Mouse (Mus musculus) left cerebral cortex, postnatal 4 days (tissue): ENCODE results near the gene Acbd7. TPM values are rescaled to one million over a fixed set of nuclear protein-coding genes. Genes with fewer than 3 reads are reported as not detected.

ENCODE experiments used
- DNase-seq: peaks from one replicate; pipeline ENCODE4 v3.0.0-alpha.2; 2022
- intact Hi-C: fragments of 180-260 bp; cut with DNase I; formaldehyde crosslinking; loops from one replicate; pipeline ENCODE4 v1.15.1; 2025
- total RNA-seq, 2 experiments: library from RNA; stranded (reverse); gene quantifications; 2 replicates each; pipeline ENCODE4 v1.2.3; 2021

Acbd7 gene
- 1 to 10 TPM in 1 of 2 experiments, under 1 TPM in 1; 0.82 to 1.0 TPM for total RNA-seq

DNA sequence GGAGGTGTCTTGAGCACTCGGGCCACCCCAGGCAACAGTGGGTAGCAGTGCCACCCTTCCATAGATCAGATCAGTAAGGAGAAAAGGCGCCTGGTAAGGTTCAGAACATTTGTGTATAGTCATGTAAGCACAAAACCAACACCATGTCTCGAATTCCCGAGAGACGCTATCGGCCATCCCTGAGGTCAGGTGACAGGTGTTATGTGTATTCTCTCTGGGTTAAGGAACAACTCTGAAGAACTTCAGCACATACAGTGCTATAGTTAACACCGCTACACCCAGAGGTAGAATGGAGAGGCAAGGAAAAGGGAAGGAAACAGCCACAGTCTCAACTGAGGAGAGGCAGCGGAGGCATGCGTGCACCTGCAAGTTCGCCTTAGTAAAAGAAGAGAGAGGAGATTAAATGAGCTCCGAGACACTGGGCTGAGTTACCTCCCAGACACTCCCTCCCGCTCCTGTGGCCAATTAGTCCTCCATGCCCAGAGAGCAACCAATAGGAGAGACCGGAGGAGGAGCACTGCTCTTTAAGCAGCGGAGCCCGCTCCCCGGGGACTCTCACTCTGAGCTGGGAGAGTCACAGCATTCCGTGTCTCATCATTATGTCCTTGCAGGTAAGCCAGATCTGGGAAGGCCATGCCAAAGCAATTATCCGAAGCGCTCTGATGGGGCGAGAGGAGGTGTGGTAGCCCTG, at the start of gene Acbd7:
Gene Acbd7, plus strand, starts transcription at position 558 of the 691 bp plus-strand sequence.
- intact Hi-C loops = no loop called here
- DNase-seq = peak; percentile 63

DNA sequence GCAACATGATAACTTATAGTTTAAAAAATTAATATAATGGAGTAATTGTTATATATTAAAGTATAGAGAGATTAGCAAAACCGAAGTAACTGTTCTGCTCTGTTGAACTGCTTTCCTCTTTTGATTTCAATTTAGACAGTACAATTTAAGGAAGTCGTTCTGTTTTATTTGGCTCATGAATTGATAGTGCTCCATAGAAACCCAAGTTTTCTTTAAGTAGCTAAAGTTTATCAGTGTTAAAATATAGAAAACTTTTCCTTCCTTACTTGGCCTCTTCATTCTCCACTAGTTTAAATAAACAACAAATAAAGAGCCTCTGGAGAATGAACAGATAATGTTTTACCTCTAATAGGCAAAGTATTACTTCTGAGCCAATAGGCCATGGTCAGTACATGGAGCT, 49.7 kb upstream of the Acbd7 start:
- no peak for DNase-seq
- intact Hi-C loops = no loop called here

DNA sequence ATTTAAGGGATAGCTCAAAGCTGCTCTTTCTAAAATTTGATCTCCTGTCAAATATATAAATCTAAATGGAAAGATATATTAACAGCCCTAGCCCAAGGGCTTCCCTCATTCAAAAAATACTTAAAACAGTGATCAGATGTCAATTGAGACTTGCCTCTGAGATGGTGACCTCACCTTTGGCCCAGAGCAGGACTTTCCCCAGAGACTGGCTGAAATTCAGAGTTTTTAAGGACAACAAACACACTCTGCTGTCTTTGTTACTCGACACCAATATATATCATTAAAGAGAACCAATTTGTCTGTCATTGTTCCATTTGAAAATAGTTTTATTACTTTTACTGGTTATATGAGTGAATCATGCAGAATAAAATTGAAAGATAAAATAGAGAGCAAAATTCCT, 46.4 kb upstream of the Acbd7 start:
- DNase-seq = no peak
- intact Hi-C loops = no loop called here

DNA sequence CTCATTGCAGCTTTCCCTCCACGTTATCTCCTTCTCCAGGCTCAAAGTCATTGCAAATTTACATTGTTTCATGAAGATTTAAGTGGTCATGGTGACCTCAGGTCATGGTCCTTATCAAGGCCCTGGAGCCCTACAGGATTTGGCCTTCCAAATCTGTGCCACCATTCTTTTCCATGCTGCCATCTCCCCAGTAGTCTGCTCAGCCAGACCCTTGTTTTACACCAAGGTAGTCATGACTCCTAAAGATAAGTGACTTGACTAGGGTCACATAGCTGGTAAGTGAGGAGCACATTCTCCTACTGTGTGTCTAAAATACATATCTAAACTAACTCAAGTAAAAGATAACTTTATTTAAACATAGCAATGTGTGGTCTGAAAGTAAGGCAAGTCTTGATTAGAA, 43.8 kb upstream of the Acbd7 start:
- intact Hi-C loops = no loop called here
- DNase-seq = no peak

DNA sequence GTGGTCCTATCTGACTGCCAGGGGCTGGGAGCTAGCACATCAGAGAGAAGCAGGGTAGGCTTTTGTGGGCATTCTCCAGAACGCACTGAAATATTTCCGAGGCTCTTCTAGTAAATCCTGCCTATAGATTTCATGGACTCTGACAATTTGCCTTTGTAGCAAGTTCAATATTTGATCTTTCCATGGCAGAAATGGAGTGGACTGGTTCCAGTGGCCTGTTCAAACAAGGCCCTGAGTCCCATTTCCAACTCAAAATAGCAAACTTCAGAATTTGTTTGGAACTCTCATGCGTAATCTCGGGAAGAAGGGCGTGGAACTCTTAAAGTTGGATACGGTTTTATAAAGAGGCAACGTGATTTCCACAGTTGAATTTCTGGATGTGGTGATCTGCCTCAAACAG, 40.1 kb upstream of the Acbd7 start:
- no peak for DNase-seq
- intact Hi-C loops = no loop called here

DNA sequence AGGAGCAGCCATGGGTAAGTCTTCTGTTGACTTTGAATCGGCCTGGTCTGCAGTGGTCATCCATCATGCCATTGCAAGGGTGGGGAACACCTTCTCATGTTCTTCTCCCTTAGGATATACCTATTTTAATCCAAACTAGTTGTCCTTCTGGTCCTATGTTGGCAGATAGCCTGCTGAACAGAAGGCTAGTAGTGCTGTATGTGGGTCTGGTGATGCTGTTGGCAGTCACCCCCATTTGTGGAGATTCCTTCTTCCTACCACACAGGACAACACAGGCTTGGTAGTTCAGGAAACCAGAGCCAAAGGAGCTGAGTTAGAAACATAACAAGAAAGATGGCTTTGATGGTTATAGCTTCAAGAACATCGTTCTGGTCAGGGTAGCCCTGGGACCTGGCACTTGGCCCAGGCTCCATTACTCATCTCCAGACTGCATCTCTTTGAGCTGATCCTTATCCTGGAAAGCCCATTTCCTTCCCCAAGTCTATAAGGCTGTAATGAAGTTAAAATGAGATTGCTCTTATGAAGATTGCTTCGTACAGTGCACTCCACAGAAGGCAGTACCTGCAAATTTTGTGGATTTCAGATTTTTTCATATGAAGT, 30.4 kb upstream of the Acbd7 start:
- DNase-seq = peak; percentile 10
- intact Hi-C loops = no loop called here

DNA sequence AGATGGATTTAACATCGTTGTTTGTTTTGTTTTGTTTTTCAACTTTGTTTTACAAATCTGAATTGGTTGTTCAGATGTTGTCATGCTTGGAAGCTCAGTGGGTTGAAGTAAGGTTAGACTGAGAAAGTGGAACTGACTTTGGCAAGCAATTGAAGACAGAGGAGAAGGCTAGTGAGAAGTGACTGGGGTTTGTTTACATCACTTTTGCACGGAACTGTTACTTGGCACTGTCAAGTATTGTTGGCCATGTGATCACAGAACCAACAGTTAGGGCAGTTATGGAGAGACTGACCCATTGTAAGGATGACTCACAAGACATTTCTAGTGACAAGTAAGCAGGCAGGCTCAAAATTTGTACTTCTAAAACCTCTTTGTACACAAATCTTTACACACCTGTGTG, 12.8 kb upstream of the Acbd7 start:
- intact Hi-C loops = no loop called here

DNA sequence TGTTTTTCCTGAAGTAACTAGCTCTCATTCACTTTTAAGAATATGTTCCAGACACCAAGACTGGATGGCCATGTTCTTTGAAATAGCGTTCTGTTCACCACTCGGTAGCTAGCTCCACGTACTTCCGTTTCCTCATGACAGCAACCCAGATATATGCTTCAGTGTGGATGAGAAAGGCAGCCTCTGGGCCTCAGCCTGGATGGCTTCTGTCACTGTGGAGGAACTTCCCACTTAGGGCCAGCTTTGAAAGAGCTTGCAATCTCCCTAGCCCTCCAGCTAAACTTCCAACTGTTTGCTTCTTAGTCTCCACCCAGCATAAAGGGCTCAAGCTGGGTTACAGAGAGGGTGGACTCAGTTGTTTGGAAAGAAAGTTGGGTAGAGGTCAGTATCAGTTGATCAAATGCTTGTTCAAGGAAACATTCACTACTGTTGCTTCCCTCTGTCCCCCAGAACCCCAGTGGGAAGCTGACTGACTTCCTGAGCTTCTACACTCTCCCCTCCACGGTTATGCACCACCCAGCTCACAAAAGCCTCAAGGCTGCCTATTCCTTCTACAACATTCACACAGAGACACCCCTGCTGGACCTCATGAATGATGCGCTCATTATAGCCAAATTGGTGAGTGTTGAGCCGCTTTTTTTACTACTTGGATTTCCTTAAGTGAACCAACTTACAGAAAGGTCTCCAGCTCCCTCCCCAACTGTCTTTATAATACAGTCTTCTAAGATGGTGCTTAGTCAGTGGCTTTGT, 11.4 kb upstream of the Acbd7 start:
- DNase-seq = no peak
- intact Hi-C loops = no loop called here

More for the DNA sequence above, 12.8 kb upstream of the Acbd7 start:
- DNase-seq = no peak

DNA sequence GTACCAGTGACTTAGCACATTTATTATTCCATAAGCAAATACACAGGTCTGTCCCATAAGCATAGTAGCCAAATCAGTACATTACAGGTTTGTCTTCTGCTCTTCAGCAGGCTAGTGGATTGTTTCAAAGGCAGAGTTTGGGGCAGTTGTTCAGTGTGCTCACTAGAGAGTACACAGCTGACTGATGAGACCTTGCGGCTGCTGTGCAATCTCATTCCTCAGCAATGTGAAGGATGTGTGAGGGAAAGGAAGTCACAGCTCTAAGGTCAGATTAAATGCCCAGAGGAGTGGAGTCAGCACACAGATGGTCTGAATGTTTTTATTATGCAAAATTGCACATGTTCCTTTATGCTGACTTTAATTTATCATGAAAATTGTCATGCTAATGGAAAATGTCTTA, 9.4 kb upstream of the Acbd7 start:
- intact Hi-C loops = no loop called here
- DNase-seq = no peak

DNA sequence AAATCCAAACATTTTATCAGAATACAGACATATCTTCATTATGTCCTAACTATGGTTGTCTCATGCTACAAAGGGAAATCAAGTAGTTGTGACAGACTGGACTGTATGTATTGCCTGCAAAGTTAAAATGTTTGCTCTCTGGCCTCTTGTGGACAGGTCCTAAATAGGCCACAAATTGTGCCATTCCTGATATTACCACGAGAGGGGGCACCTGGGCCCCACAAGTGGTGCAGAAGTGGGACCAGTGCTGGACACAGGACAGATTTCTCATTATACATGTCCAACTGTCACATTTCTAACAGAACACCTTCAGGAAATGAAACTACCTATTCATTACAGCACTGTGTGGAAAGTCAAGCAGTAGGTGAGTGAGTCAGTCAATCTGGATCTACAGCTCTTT, 8.6 kb upstream of the Acbd7 start:
- intact Hi-C loops = no loop called here
- peak; percentile 68 for DNase-seq

DNA sequence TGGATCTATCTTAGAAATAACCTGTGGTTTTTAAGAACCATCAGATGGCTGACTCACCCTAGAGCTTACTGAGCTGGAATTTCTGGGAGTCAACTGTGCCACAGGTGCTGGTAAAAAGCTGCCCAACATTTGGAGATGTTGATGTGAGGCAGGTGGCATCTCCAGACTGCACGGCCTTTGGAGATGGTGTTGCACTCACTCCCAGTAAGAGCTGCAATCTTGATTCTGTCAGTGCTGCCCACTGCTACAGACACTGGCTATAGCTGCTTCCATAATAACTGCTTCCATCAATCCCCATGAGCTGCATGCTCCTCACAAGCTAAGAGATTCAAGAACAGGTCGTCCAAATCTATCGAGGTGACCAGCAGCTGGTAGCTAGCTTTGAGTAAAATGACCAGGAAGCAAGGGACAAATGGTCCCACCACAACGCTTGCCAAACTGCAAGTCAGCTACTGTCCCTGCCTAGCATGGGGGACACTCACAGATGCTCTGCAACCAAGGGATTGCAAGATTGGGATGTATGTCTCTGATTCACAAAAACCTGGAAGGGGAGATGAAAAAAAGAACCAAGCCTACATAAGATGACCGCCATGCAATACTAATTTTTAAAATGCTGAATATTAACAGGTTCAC, 4.8 kb upstream of the Acbd7 start:
- no peak for DNase-seq
- intact Hi-C loops = no loop called here

DNA sequence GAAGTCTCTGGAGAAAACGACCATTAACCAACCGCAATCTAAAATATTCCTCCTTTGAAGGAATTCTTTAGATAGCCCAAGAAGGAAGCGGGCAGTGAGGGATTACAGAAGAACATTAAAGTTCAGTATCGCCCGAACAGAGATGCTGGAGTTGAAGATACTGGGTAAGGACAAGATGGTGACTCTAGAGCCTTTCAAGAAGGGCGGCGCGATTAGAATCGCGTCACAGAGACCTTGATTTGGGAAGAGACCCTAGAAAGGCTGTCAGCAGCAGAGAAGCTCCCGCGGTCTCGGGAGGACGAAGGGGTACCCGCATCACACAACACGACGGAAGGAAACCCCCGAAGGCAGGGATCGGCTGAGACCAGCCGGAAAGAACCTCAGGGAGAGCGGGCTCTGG, 3.9 kb upstream of the Acbd7 start:
- intact Hi-C loops = no loop called here
- no peak for DNase-seq

DNA sequence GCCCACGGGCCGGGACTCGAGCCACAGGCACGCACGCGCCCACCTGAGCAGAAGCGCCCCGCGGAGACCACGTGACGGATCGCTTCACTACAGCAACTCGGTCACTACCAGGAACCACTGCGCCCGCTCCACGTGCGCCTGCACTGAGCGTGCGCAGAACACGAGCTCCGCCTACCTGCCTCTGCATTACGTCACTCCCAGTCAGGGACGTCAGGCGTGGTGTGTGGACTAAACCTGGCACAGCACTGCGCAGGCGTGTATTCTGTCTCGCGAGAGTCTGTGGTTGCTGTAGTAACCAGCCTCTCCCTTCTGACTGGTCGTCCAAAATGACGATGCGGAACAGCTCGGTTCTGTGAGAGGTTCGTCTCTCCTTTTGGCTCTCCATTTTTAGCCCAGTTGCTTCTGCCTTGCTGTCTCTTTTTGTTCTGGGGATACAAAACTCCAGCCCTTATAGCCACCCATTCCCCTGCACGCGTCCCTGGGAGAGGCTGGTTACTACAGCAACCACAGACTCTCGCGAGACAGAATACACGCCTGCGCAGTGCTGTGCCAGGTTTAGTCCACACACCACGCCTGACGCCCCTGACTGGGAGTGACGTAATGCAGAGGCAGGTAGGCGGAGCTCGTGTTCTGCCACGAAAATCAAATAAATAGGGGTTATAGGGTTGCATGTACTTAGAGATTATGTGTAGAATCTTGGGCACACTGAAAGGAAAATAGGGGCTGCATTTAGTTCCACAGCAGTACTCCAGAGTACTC, 3.3 kb upstream of the Acbd7 start, which contains the start of gene Rpp38:
Gene Rpp38, minus strand, starts transcription at position 160 of the 759 bp plus-strand sequence.
- intact Hi-C loops = no loop called here
- peak; percentile 97 for DNase-seq

DNA sequence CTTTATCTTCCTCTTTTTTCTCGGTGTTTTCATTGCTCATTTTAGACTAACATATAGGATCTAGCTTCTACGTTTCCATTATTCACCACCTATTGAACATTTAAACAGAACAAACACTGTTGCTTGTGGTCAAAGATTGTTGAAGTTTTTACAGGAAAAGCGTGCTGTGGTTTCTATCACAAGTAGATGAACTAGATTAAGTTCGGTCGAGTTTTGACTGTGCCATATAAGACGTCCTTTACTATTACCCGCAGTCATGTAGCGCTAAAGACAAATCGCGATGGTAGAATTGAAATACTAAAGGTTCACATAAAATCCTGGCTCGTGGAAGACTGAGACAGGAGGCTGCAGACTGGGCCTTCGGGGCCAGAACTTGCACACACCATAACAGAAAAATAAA, 2.2 kb upstream of the Acbd7 start:
- no peak for DNase-seq
- intact Hi-C loops = no loop called here

DNA sequence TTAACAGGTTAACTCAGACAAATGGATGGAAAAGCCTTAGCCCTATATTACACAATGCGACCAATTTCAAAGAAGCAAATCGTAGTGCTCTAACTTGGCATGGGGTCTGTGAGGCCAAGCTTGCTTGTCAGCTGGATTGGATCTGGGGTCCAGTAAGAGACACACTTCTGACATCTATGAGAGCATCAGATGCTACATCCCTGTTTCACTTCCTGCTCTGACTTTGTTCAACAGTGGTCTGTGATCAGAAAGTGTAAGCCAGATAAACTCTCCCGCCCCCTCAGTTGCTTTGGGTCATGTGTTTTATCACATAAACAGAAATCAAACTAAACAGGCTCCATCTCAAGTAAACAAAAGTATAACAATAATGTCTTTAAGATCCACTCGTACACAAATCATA, 12.5 kb downstream of the Acbd7 start:
- DNase-seq = no peak
- intact Hi-C loops = no loop called here

DNA sequence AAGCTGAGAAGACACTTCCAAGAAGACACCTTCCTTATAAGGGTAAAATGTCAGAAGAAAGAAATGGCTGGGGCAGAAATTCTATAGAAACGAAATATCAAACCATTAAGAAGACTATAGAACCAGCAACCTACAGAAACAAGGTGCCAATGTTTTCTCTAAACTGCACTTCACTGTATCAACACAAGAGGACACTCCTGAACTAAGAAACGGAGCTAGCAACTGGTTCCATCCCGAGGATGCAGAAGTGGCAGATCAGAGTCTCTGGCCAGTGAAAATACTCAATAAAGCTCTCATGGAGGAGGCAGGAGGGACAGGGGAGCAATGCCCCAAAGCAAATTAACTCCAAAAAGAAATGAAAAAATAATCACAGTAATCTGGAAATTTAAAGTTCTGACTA, 13.0 kb downstream of the Acbd7 start:
- intact Hi-C loops = no loop called here
- no peak for DNase-seq

DNA sequence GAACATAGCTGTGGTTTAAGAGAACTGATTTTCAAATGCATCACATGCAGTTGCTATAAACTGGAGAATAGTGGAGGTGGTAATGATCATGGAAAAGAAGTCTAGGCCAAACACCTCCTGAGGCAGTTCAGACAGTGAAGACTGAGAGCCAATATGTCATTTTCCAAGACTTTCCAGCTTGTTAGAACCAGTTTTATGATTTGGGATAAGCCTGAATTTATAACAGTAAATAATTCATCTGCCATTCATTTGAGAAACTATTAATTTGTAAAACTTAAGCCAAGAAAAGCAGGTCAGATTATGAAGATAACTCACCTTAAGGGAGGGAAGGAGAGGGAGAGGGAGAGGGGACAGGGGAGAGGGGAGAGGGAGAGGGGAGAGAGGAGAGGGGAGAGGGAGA, 17.2 kb downstream of the Acbd7 start:
- no peak for DNase-seq
- intact Hi-C loops = loop anchor here (5.0 kb wide), 1 partner anchor 59 kb away; no protein-coding TSS in a partner anchor

DNA sequence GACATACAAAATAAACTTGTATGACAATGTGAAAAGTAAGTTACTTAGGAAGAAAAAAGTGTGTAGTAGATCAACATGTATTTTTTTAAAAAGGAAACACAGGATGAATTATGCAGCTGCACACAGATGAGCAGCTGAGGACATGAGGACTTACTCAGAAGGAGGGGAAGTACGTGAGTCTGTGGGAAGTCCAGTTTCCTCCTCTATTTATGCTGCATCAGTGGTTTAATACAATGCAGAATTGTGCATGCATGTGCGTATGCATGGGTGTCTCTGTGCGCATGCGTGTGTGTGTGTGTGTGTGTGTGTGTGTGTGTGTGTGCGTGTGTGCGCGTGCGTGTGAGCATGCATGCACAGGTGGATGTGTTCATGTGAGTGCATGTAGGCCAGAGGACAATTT, 19.8 kb downstream of the Acbd7 start:
- intact Hi-C loops = no loop called here
- no peak for DNase-seq

DNA sequence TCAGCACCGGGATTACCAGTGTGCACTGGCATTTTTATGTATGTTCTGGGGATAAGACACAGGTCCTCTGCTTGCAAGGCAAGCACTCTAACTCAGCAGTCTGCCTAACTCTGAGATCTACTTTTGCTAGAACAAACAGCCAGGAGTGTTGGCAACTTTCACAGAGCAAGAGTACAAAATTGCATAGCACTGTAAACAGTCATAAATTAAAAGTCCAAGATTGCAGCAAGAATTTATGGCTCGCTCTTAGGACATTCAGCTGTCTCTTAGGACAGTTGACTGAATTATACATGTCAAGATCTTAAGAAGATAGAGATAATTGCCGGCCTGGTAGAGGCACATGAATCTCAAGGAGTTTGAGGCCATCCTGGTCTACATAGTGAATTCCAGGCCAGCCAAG, 20.3 kb downstream of the Acbd7 start:
- no peak for DNase-seq
- intact Hi-C loops = no loop called here

DNA sequence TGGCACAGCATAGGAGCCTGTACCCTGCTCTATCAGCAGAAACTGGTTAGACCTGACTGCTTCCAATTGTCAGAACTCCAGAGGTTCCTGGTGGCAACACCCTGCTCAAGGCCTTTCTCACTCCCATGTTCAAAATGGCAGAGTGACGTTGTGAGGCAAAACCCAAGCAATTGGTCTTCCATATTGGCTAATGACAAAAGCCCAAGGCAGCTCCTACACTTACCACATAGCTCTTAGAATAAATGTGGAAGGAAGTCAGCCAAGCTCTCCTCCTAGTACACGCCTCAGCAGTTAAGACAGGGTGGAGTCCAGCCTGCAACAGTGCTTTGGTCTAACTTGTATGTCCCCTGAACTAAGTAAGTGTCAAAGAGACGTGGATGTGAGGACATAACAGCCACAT, 21.9 kb downstream of the Acbd7 start:
- DNase-seq = no peak
- intact Hi-C loops = no loop called here

DNA sequence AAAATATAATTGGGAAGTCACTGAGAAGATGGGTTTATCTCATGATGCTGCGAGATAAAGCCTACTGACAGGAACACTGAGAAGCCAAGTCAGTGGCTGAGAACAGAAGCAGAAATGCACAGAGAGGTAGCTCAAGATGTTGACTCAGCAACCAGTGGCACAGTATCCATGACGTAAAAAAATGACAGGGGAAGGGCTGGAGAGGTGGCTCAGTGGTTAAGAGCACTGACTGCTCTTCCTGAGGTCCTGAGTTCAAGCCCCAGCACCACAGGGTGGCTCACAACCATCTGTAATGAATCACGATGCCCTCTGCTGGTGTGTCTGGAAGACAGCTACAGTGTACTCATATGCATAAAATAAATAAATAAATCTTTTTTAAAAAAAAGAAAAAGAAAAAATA, 25.1 kb downstream of the Acbd7 start:
- intact Hi-C loops = no loop called here
- no peak for DNase-seq
